Mouse (Mus musculus) right cerebral cortex, postnatal 25 days (tissue): ENCODE measurements around the gene Edem1.
A peak's percentile ranks its signal among the peaks of the same experiment; 100 is the strongest.

Experiments used
- DNase-seq: peaks from one replicate; pipeline ENCODE4 v3.0.0; 2022

Gene Edem1

DNA sequence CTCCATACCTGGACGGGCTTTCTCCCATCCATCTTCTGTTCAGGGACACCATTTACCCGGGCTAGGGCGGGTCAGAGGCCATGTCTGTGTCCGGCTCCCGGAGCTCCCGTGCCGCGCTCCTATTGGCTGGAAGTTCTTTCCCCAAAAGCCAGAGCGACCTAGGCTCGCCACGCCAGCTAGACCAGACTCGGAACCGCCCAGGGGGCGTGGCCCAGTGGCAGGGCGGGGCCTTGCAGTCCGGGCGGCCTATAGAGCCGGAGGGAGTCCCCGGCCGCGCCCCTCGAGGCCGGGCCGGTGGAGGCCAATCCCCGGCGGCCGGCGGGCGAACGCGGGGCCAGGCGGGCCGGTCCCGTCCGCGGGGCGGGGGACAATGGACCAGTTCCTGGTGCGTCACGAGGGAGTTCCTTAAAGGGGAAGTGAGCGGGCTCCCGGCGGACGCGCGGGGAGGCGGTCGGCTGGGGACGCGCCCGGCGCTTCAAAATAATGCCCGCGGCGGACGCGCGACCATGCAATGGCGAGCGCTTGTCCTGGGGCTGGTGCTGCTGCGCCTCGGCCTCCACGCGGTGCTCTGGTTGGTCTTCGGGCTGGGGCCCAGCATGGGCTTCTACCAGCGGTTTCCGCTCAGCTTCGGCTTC lies at the start of gene Edem1:
Gene Edem1, plus strand, starts transcription at position 408 of the 635 bp plus-strand sequence.
- peak; percentile 97 for DNase-seq

DNA sequence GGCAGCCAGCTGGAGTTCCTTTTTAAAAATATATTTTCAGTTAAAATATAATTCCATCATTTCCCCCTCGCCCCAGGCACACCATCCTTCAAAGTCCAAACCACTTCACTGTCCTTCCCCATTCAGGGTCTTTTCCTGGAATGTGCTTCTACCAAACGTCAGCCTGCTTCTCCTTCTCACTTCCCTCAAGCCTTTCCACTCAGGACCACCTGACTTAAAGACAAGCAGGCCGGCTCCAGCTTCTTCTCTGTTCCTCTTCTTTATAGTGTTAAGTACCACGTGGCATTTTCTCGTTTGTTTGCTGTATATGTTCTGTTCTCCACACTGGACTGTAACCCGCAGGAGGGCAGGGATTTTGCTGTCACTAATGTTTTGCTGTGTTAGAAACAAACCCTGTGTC lies 46.6 kb upstream of the Edem1 start:
- no peak for DNase-seq

DNA sequence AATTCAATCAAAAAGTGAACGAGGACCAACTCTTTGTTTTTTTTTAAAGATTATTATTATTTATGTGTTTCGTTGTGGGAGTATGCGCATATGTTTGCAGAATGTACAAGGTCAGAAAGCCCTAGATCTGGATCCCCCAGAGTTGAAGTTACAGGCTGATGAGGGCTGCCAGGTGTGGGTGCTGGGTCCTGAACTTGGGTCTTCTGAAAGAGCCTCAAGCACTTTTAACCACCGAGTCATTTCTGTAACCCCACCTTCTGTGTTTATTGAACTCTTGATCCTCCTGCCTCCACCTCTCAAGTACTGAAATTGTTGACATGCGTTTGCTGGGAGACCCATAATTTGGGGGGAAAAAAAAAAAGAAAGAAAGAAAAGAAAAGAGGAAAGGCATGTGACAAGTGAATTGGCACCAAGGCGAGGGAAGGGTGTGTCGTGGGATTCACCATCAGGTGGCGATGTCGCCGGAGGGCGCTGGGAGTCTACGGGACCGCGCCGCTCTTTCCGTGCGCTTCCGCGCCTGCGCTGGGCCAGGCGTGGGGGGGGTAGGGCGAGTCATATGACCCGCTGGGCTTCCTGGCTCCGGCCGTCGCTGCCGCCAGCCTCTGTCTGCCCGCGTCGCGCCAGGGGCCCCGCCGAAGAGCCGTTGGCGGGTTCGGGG lies 45.8 kb upstream of the Edem1 start, which contains the start of gene Arl8b:
Gene Arl8b, plus strand, starts transcription at position 574 of the 658 bp plus-strand sequence.
- peak; percentile 95 for DNase-seq

DNA sequence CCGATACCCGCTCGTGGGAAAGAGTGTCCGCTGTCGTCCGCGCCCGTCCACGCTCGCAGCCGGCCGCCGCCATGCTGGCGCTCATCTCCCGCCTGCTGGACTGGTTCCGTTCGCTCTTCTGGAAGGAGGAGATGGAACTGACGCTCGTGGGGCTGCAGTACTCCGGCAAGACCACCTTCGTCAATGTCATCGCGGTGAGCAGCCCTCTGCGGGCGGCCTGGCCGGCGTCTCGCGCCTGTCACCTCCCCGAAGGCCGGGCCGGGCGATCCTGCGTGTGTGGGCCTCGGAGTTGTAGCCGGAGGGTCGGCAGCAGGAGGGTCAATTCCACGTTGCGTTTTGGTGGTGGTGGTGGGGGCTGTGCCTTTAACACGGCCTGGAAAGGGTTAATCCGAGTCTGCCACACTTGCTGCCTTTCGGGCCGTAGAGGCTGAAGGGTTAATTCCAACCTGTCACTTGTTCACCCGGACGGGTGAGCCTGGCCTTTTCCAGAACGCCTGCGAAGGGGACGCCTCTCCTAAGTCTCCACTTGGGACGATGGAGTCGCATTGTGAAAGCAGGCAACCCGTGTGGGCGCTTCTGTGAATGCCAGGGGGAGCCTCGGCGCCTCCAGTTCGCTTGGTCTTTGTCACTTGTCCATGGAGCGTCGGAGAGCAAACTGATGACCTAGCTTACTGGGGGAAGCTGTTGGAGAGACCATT lies 45.1 kb upstream of the Edem1 start:
- DNase-seq = no peak

DNA sequence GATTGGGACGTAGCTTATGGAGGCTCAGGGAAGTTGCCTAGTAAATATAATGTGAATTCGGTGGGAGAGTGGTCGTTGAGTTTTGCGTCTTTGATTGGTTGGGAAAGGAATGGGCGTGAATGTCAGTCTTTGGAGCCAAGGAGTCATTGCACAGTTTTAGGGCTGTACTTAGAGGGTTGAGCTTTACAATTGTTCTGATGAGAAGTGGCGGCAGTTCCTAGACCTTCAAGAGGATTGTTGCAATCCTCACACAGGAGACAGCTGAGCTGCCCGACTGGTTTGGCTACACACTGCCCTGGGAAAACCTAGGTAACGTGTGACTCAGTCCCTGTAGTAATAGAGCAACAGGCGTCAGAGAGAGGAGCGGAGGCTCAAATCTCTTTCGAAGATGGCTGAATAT lies 44.4 kb upstream of the Edem1 start:
- DNase-seq = no peak

DNA sequence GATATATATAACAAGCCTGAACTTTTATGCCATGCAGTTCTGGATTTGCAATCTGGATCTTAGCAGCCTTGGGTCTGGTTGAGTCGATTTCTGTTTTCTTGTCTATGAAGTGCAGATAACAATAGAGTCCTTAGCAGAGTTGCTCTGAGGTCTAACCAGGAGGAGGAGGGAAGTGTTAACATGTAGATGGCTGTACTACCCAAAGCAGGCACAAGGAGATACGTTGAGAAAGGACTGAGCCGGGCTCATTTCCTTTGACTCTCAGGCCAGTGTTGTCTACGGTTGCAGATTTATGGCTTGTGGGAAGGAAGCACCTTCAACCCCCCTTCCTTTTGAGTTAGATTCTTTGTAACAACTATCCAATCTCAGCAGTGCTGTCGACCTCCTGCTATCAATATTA lies 43.6 kb upstream of the Edem1 start:
- DNase-seq = no peak

DNA sequence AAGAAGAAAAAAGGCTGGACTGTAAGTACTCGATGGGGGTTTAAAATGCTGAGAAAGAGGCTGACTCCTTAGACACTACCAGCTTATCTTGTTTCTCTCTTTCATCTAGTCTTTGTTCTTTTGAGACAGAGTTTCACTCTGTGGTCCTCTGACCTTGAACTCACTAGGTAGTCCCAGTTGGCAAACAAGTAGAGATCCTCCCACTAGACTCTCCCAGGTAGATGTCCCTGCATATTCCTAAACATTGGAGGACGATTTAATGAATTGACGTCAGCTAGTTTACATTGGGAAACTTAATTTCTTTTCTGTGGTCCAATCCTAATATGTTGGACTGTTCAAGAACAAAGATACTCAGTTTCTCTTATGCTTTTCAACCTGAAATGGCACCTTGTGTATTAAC lies 42.9 kb upstream of the Edem1 start:
- DNase-seq = no peak

DNA sequence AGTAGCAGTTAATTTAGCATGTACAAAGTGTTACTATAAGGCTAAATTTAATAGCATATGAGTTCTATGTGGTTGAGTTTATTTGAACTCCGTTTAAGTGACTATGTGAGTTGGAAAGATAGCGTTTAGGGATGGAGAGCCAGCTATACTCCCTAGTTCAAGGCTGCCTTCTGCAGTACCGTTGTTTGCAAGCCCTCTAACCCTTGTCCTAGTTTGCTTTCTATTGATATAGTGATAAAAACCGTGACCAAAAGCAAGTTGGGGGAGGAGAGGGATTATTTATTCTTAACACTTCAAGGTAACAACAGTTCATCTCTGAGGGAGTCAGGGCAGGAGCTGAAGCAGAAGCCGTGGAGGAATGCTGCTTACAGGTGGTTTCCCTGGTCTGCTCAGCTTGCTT lies 36.9 kb upstream of the Edem1 start:
- no peak for DNase-seq

DNA sequence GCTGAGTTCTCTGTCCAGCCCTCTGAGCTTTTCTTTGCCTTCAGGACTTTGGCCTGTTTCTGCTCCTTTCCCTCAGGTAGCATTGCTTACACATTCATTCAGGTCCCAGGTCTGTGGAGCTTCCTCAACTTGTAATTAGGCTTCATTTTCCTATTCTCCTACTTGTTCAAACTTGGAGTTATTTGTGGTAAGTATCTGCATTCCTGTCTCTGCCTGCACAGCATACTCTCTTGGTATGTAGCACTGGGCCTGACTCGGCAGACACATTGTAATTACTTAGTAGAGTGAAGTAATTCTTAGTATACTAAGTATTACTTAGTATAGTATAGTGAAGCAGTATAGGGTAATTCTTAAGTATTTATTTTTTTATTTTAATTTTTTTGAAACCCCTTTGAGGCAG lies 32.5 kb upstream of the Edem1 start:
- no peak for DNase-seq

DNA sequence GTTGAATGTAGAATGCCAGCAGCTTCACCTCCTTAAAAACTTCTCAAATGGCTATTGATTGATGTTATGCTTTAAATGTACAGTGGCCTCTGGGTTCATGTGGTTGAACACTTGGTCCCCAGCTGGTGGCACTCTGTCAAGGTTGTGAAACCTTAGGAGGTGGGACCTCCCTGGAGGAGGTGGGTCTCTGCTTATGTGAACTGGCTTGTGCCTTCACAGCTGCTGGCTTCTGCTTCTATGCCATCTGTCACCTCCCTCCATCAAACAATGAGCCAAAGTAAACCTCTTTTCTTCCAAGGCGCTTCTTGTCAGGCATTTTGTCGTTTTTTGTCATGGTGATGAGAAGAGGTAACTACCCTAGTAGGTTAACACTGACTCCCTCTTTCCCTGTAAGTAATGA lies 31.7 kb upstream of the Edem1 start:
- no peak for DNase-seq

DNA sequence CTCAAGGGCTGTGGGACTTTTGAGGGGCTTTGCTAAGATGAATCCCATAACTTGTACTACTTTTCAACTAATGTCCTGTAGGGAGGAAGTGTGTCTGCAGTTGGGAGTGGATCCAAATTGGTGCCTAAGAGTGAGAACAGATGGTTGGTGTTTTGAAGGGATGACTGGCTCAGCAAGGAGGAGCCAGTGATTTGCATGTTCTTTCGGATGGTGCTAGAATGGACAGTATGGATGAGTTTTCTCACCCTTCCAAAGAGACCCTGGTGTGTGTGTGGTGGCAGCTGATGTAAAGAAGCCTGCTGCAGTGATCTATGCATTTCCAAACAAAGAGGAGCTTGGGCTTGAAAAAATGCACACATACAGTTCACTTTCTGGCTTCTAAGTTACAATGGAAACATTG lies 23.2 kb upstream of the Edem1 start:
- no peak for DNase-seq

DNA sequence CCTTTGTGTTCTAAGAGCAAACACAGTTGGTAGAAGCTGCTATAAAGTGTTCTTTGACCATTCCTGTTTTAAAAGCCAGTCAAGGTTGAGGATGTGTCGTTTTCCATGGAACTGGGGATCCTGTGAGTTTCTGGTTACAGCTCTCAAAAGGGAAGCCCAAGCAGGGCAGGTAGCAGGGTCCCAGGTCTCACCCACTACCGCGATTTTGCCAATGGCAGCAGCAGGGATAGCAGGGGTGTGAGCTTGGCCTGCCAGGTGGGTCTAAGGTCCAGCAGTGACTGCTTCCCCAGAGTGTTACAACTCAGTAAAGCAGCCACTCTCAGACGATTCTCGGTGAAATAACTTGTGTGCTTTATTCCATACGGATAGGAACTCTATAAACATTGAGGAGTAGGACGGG lies 22.6 kb upstream of the Edem1 start:
- DNase-seq = no peak

DNA sequence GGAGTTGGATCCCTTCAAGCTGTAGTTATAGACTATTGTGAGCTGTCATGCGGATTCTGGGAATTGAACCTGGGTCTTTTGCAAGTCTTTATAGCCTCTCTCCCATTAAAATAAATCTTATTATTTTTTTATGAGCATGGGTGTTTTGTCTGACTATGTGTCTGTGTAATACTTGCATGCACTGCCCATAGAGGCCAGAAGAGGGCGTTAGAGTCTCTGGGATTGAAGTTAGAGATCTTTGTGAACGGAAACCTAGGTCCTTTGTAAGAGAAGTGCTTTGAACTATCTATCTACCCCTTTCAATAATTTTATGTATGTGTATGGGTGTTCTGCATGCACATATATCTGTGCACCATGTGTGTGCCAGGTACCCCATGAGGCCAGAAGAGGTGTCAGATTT lies 21.0 kb upstream of the Edem1 start:
- DNase-seq = no peak

DNA sequence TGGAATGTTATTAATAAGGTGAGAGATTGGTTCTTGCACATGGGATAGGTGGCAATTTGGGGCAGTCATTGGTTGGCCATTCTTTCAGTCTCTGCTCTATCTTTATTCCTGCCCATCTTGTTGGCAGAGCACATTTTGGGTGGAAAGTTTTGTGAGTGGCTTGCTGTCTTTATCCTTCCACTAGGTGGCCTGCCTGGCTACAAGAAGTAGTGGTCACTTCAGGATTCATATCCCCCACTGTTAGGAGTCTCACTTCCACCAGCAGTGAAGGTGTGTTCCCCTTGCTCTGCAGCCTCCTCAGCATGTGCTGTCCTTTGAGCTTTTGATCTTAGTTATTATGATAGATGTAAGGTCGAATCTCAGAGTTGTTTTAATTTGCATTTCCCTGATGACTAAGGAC lies 19.7 kb upstream of the Edem1 start:
- no peak for DNase-seq

DNA sequence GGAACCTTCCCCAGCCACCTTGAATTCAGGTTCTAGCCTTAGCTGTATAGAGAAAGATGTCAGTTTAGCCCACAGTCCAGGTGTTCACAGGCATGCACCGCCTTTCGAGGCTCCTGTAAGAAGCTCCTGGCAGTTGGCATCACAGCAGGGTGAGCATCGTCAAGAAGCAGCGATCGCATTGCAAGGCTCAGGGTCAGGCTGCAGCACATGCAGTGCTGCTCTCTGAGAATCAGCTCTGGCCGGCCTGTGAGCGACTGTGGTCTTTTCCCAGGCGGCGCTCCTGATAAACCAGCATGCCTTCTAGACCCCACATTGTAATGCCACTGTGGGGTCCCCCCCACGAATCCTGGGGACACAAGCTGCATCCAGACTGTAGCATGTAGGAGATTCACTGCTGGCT lies 18.2 kb upstream of the Edem1 start:
- DNase-seq = no peak

DNA sequence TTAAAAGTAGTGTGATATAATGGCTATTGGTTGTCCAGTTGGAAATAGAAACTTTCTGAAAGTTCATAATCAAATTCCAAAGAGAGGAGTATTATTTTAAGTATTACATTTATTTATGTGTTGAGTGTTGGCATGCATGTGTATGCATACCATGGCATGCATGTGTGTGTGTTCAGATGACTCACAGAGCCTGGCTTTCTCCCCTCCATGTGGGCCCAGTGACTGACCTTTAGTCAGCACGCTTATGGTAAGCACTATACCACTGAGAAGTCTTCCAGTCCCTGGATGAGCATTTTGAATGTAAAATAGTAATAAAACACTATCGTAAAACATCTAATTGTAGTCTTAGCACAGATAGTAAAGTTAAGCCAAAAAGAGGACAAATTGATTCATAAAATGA lies 16.3 kb upstream of the Edem1 start:
- DNase-seq = no peak

DNA sequence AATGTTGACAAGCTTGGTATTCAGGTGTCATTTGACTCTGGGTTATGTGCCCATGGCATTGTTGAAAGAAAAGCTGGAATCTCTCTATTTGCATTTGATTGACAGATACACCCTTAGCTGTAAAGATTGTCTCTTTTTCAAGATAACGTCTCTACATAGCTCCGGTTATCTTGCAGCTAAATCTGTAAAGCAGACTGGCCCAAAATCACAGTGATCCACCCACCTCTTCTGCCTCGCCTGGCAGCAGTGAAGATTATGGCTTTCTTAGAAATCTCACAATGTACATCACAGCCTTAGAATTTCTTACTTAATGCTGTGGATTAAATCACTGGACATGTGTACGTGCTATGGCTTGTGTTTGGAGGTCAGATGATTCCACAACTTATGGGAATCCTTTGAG lies 10.9 kb upstream of the Edem1 start:
- DNase-seq = no peak

DNA sequence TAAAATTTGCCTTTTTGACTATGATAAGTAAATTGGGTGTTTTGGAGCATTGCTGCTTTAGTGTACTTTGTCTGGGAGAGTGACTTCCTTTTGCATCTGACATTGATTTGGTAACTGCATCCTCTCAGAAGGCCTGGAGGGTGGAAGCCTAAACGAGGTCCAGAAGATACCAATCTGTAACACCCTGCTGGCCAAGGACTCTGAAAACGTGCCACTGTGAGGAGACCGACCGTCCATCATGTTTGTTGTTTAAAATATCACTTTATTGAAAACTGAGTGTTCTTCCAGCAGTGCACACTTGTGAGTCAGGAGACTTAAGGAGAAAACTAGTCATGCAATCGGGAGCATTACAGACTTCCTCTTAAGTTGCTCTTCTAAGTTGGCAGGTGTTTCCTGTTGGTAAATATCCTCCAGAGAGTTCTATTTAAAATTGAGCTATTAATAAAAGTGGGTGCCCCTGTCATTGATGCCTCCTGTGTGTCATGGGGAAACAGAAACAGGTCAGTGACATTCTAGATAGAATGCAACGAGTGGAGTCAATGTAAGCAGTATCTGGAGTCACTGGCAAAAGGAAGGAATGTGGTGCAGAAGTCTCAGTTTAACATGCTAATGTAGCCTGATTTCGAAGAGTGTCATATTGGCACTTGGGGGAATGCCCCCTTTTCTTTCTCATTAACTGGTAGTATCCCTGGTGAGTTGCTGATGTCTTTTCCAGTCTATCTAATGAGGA lies 3.5 kb upstream of the Edem1 start:
- no peak for DNase-seq

DNA sequence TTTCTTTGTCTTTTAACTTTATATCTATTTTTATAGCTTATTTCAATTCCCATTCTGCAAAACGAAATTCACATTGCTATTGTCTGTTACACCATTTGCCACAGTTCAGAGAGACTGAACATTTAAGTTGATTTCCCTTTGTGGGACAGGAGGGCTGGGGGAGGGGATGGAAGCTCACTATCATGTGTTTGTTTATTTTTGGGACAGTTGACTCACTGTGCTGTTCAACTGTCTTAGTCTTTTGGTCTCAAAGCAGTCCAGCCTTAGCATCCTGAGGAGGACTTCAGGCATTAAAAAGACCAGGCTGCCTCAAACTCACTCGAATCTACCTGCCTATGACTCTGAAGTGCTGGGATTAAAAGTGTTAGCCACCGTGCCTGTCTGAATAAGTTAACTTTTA lies 2.4 kb upstream of the Edem1 start:
- no peak for DNase-seq

DNA sequence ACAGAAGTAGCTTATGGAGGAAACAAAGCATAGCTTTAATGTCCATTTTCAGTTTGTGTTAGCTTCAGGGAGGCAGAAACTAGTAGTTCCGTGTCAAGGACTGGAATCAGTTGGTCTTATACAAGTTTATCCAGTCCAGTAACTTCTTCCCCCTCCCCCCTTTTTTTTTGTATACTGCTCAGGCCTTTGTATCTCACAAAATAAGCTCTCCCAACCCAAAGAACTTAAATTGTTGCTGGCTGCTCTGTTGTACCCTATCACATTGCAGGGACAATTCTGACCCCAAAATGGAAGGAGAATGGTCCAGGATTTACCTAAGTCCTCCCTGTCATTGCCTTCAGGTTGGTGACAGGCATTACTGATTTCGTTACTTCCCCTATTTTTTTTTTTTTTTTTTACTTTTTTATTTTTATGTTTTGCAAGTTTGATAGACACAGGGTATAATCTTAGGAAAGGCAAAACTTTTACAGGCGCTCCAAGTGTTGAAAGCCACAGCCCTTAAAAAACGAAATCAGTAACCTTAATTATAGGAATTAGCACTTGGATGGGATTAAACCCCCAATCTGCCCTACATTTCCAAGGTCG lies 1.0 kb upstream of the Edem1 start:
- no peak for DNase-seq

DNA sequence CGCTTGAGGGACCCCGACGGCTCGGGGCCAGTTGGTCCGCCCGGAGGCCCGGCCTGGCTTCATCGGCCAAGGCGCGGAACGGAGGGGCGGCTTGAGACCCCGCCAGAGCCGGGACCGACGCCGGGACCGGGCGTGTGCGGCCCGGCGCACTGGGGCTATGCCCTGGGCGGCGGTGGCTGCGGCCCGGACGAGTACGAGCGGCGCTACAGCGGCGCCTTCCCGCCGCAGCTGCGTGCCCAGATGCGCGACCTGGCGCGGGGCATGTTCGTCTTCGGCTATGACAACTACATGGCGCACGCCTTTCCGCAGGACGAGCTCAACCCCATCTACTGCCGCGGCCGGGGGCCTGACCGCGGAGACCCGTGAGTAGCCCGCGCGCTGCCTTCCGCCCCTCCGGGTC lies 431 bp downstream of the Edem1 start:
- DNase-seq = peak; percentile 48

DNA sequence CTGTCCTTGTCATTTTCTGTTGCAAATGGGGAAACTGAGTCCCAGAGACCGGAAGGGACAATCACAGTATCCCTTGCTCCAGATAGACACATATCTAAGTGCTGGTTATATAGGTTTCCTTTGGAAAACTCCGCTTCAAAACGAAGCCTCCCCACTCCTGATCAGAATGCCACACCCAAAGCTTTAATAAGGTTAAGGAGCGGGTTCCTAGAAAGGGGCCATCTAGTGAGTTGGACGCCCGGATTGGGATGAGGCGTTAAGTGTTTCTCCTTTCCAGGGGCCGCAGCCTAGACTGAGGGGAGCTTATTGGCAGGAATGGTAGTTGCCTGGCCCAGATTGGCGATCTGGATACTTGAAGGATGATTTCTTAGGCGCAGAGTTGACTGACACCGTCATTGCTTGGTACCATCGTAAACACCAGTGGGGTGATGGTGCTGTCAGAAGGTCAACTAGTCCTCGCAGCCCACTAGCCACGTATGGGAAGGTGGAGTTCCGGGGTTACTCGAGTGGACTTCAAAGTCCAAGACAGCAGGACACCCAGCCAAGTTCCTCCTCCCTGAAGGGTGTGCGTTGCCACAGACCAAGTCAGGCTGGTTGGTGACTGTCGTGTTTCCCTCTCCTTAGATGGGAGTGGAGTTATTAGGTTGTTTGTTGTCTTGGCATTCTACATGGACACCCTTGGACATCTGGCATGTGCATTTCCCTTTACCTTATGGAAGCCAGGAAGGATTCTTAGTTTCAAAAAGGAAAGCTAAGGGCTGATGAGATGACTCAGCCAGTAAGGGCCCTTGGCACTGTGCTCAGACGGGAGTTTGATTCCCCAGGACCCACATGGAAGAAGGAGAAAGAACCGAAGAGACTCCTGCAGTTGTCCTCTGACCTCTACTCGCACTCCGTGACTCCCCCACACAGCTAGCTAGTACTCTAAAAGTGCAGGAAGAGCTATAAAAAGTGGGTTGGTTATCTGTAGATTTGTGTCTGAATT lies 1.2 kb downstream of the Edem1 start:
- no peak for DNase-seq
